Mouse (Mus musculus): ENCODE measurements around the gene Gpr87. TPM values are rescaled to one million over a fixed set of nuclear protein-coding genes. Genes with fewer than 3 reads are reported as not detected.

Gene Gpr87
- total and polyA plus RNA-seq, 3 experiments: not detected

- TF ChIP-seq JUND (IDR thresholded peaks at IDR 0.05; ENCODE audit: low read depth, low read length) (no peak), ZNF384 (IDR thresholded peaks at IDR 0.05; ENCODE audit: low read depth, low read length) (no peak), EP300 (IDR thresholded peaks at IDR 0.05; ENCODE audit: low read depth in 1 of 2, low read length in 2 of 2) (no peak), SMC3 (IDR thresholded peaks at IDR 0.05; ENCODE audit: low read depth, low read length) (no peak), NELFE (IDR thresholded peaks at IDR 0.05; ENCODE audit: low read depth, low read length) (no peak)
- Histone ChIP-seq H3K27me3 (ENCODE audit: control insufficient read depth in 1 of 2, insufficient read depth in 2 of 2, low read length in 2 of 2) (no peaks in the 10 kb centered on the region), H3K36me3 (ENCODE audit: control insufficient read depth in 1 of 2, insufficient read depth in 2 of 2, low read length in 2 of 2) (no peaks in the 10 kb centered on the region), H3K4me3 (ENCODE audit: control insufficient read depth in 1 of 2, insufficient read depth in 1 of 2, low read depth in 2 of 2, low read length in 2 of 2) (no peak overlapping the region), H3K4me1 (ENCODE audit: control insufficient read depth in 1 of 2, insufficient read depth in 2 of 2, low read length in 2 of 2) (no peaks in the 10 kb centered on the region), H3K27ac (ENCODE audit: control insufficient read depth, low read depth, low read length) (no peak overlapping the region), H3K9me3 (replicated peaks; ENCODE audit: insufficient read depth, low read length) (no peaks in the 10 kb centered on the region), H3K9ac (ENCODE audit: control insufficient read depth, low read depth, low read length, poor library complexity, severe bottlenecking) (no peak overlapping the region), H3K79me2 (ENCODE audit: control insufficient read depth, insufficient read depth, low read length, poor library complexity) (no peaks in the 10 kb centered on the region)
- no peak for DNase-seq (ENCODE audit: low read depth, low spot score)
Measured at GRCm38 (mm10) chr3:59228730-59229551, 34.0 kb upstream of the Gpr87 start.

GRCm38 (mm10) chr3:59227696-59228095 lies 32.8 kb upstream of the Gpr87 start:
- H3K9ac ChIP-seq (ENCODE audit: control insufficient read depth, low read depth, low read length, poor library complexity, severe bottlenecking): no peak overlapping the region
- TF ChIP-seq CTCF (IDR thresholded peaks at IDR 0.05 in 2 of 3, conservative IDR thresholded peaks at IDR 0.05 in 1 of 3; ENCODE audit: control insufficient read depth in 1 of 3, insufficient read depth in 1 of 3, low read depth in 2 of 3, low read length in 3 of 3, poor library complexity in 1 of 3, severe bottlenecking in 1 of 3): no peak
- no peak for TF ChIP-seq POLR2AphosphoS5 (IDR thresholded peaks at IDR 0.05; ENCODE audit: borderline replicate concordance, low read depth, low read length)
- TF ChIP-seq NELFE (IDR thresholded peaks at IDR 0.05; ENCODE audit: low read depth, low read length): no peak
- TF ChIP-seq RCOR1 (IDR thresholded peaks at IDR 0.05; ENCODE audit: low read depth, low read length): no peak
- TF ChIP-seq MYC (IDR thresholded peaks at IDR 0.05; ENCODE audit: low read depth, low read length): no peak
- TF ChIP-seq ZC3H11A (IDR thresholded peaks at IDR 0.05; ENCODE audit: low read depth, low read length): no peak
- TF ChIP-seq MAZ (IDR thresholded peaks at IDR 0.05; ENCODE audit: low read depth, low read length): no peak
- TF ChIP-seq TAL1 (IDR thresholded peaks at IDR 0.05; ENCODE audit: low read length): no peak
- TF ChIP-seq SMC3 (IDR thresholded peaks at IDR 0.05; ENCODE audit: low read depth, low read length): no peak
- TF ChIP-seq ETS1 (IDR thresholded peaks at IDR 0.05; ENCODE audit: low read depth, low read length): no peak
- H3K27me3 ChIP-seq (ENCODE audit: control insufficient read depth in 1 of 2, insufficient read depth in 2 of 2, low read length in 2 of 2): peaks cover 0 to 3% of the 10 kb centered on the region in 2 experiments; a peak in 1 of 4 replicates
- no peak for DNase-seq (ENCODE audit: low read depth, low spot score)
- H3K27ac ChIP-seq (ENCODE audit: control insufficient read depth, low read depth, low read length): no peak overlapping the region
- no peaks in the 10 kb centered on the region for H3K4me1 ChIP-seq (ENCODE audit: control insufficient read depth in 1 of 2, insufficient read depth in 2 of 2, low read length in 2 of 2)
- no peaks in the 10 kb centered on the region for H3K79me2 ChIP-seq (ENCODE audit: control insufficient read depth, insufficient read depth, low read length, poor library complexity)
- no peaks in the 10 kb centered on the region for H3K9me3 ChIP-seq (replicated peaks; ENCODE audit: insufficient read depth, low read length)
- H3K4me3 ChIP-seq (ENCODE audit: control insufficient read depth in 1 of 2, insufficient read depth in 1 of 2, low read depth in 2 of 2, low read length in 2 of 2): no peak overlapping the region
- no peaks in the 10 kb centered on the region for H3K36me3 ChIP-seq (ENCODE audit: control insufficient read depth in 1 of 2, insufficient read depth in 2 of 2, low read length in 2 of 2)

DNA sequence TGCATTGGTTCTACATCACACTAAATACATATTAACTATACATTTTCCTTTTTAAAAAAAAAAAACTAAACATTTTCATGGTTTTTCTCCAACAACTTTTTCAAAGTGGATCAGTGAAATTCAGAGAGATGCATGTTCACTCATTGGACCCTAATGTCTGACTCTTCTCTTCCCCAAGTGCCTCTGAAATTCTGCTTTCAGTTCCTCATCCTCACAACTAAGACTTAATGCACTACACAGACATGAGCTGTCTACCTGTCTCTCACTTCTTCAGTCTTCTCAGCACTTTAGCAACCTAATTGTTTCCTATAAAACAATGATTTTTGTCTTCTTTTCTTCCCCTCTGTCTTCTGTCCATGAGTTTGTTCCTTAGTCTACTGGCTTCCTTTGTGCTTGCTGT lies 30.5 kb upstream of the Gpr87 start:
- H3K36me3 ChIP-seq (ENCODE audit: control insufficient read depth in 1 of 2, insufficient read depth in 2 of 2, low read length in 2 of 2): no peaks in the 10 kb centered on the region; a peak in 1 of 4 replicates
- peaks cover 0 to 3% of the 10 kb centered on the region in 2 experiments; a peak in 1 of 4 replicates for H3K27me3 ChIP-seq (ENCODE audit: control insufficient read depth in 1 of 2, insufficient read depth in 2 of 2, low read length in 2 of 2)
- H3K27ac ChIP-seq (ENCODE audit: control insufficient read depth, low read depth, low read length): no peak overlapping the region
- H3K9ac ChIP-seq (ENCODE audit: control insufficient read depth, low read depth, low read length, poor library complexity, severe bottlenecking): no peak overlapping the region
- no peak for DNase-seq (ENCODE audit: low read depth, low spot score)
- H3K9me3 ChIP-seq (replicated peaks; ENCODE audit: insufficient read depth, low read length): no peaks in the 10 kb centered on the region
- no peaks in the 10 kb centered on the region for H3K79me2 ChIP-seq (ENCODE audit: control insufficient read depth, insufficient read depth, low read length, poor library complexity)
- TF ChIP-seq GABPA (IDR thresholded peaks at IDR 0.05; ENCODE audit: low read depth, low read length) (no peak), MYB (IDR thresholded peaks at IDR 0.05; ENCODE audit: low read depth, low read length) (no peak), ETS1 (IDR thresholded peaks at IDR 0.05; ENCODE audit: low read depth, low read length) (no peak), SIN3A (IDR thresholded peaks at IDR 0.05; ENCODE audit: low read length) (no peak), SMC3 (IDR thresholded peaks at IDR 0.05; ENCODE audit: low read depth, low read length) (no peak)
- H3K4me1 ChIP-seq (ENCODE audit: control insufficient read depth in 1 of 2, insufficient read depth in 2 of 2, low read length in 2 of 2): no peaks in the 10 kb centered on the region
- H3K4me3 ChIP-seq (ENCODE audit: control insufficient read depth in 1 of 2, insufficient read depth in 1 of 2, low read depth in 2 of 2, low read length in 2 of 2): no peak overlapping the region
